Mouse (Mus musculus): Measurements from ENCODE around the gene Wfikkn1. TPM values are rescaled to one million over a fixed set of nuclear protein-coding genes. Genes with fewer than 3 reads are reported as not detected.

The Wfikkn1 gene
- 0.86 and 1.0 TPM in 2 replicates for polyA plus RNA-seq (2012; rRNA removed)

GRCm38 (mm10) chr17:25880196-25880910 lies at the start of gene Wfikkn1:
TSS of gene Wfikkn1 (minus strand) at chr17:25880858.

GRCm38 (mm10) chr17:25919144-25919785 lies 38.6 kb upstream of the Wfikkn1 start, which contains the start of gene Rab40c:
TSS of gene Rab40c (minus strand) at chr17:25919727.

GRCm38 (mm10) chr17:25874721-25875170 lies 5.9 kb downstream of the Wfikkn1 start, which contains the start of gene Mettl26:
TSS of gene Mettl26 (plus strand) at chr17:25875074.

GRCm38 (mm10) chr17:25868601-25869191 lies 12.0 kb downstream of the Wfikkn1 start, which contains the start of gene Mcrip2:
TSS of gene Mcrip2 (minus strand) at chr17:25868764.

GRCm38 (mm10) chr17:25860832-25861703 lies 19.6 kb downstream of the Wfikkn1 start, which contains the start of gene Wdr90:
TSS of gene Wdr90 (minus strand) at chr17:25861501.

GRCm38 (mm10) chr17:25844396-25844901 lies 36.2 kb downstream of the Wfikkn1 start, which contains the start of gene Rhot2:
TSS of gene Rhot2 (minus strand) at chr17:25844851.

GRCm38 (mm10) chr17:25841117-25841880 lies 39.4 kb downstream of the Wfikkn1 start, which contains the start of gene Gm20683:
TSS of gene Gm20683 (minus strand) at chr17:25841763.

GRCm38 (mm10) chr17:25837076-25837410 lies 43.6 kb downstream of the Wfikkn1 start, which contains the start of gene Rhbdl1:
TSS of gene Rhbdl1 (minus strand) at chr17:25837295.

GRCm38 (mm10) chr17:25833291-25833663 lies 47.4 kb downstream of the Wfikkn1 start, which contains the start of gene Stub1:
TSS of gene Stub1 (minus strand) at chr17:25833404.

GRCm38 (mm10) chr17:25828712-25829557 lies 51.7 kb downstream of the Wfikkn1 start, which contains the start of gene Jmjd8:
TSS of gene Jmjd8 (plus strand) at chr17:25828867.

Other genes with a start within 250 kb of the Wfikkn1 start
- gene Gng13, start 163.7 kb downstream of the Wfikkn1 start, polyA plus RNA-seq (2012; rRNA removed) = 1.1 and 2.1 TPM in 2 replicates
- 16.3 and 17.3 TPM in 2 replicates for gene Chtf18, start 153.4 kb downstream of the Wfikkn1 start, polyA plus RNA-seq (2012; rRNA removed)
- 44.1 and 45.9 TPM in 2 replicates for gene Rpusd1, start 153.2 kb downstream of the Wfikkn1 start, polyA plus RNA-seq (2012; rRNA removed)
- gene Mslnl, start 144.8 kb downstream of the Wfikkn1 start, polyA plus RNA-seq (2012; rRNA removed) = 0.11 and 0.15 TPM in 2 replicates
- gene Msln, start 126.5 kb downstream of the Wfikkn1 start, polyA plus RNA-seq (2012; rRNA removed) = 0.14 and 0.25 TPM in 2 replicates
- 25.3 and 26.7 TPM in 2 replicates for gene Narfl, start 107.1 kb downstream of the Wfikkn1 start, polyA plus RNA-seq (2012; rRNA removed)
- 214 and 220 TPM in 2 replicates for gene Haghl, start 95.2 kb downstream of the Wfikkn1 start, polyA plus RNA-seq (2012; rRNA removed)
- gene Ccdc78, start 94.3 kb downstream of the Wfikkn1 start, polyA plus RNA-seq (2012; rRNA removed) = 0.04 and 0.11 TPM in 2 replicates
- gene Fam173a, start 88.0 kb downstream of the Wfikkn1 start, polyA plus RNA-seq (2012; rRNA removed) = 106 and 110 TPM in 2 replicates
- gene AC134908.4, start 85.2 kb downstream of the Wfikkn1 start, polyA plus RNA-seq (2012; rRNA removed) = 0.18 TPM in 1 of 2 replicates, not detected in the other
- 101 TPM in 2 replicates for gene Metrn, start 83.7 kb downstream of the Wfikkn1 start, polyA plus RNA-seq (2012; rRNA removed)
- gene Fbxl16, start 71.8 kb downstream of the Wfikkn1 start, polyA plus RNA-seq (2012; rRNA removed) = 64.6 and 64.7 TPM in 2 replicates
- gene Wdr24, start 57.2 kb downstream of the Wfikkn1 start, polyA plus RNA-seq (2012; rRNA removed) = 48.6 and 49.3 TPM in 2 replicates
- gene Jmjd8, start 52.0 kb downstream of the Wfikkn1 start, polyA plus RNA-seq (2012; rRNA removed) = 82.0 and 84.1 TPM in 2 replicates
- gene Stub1, start 47.5 kb downstream of the Wfikkn1 start, polyA plus RNA-seq (2012; rRNA removed) = 303 and 324 TPM in 2 replicates
- gene Rhbdl1, start 43.6 kb downstream of the Wfikkn1 start, polyA plus RNA-seq (2012; rRNA removed) = 51.1 and 59.5 TPM in 2 replicates
- gene Gm20683, start 39.1 kb downstream of the Wfikkn1 start, polyA plus RNA-seq (2012; rRNA removed) = 27.5 and 27.9 TPM in 2 replicates
- gene Rhot2, start 36.0 kb downstream of the Wfikkn1 start, polyA plus RNA-seq (2012; rRNA removed) = 94.8 and 98.3 TPM in 2 replicates
- 57.9 and 59.3 TPM in 2 replicates for gene Wdr90, start 19.4 kb downstream of the Wfikkn1 start, polyA plus RNA-seq (2012; rRNA removed)
- gene Mcrip2, start 12.1 kb downstream of the Wfikkn1 start, polyA plus RNA-seq (2012; rRNA removed) = 10.1 and 10.9 TPM in 2 replicates
- gene Mettl26, start 5.8 kb downstream of the Wfikkn1 start, polyA plus RNA-seq (2012; rRNA removed) = 71.8 and 76.2 TPM in 2 replicates
- gene Rab40c, start 38.9 kb upstream of the Wfikkn1 start, polyA plus RNA-seq (2012; rRNA removed) = 70.6 and 80.8 TPM in 2 replicates
- gene Pigq, start 64.1 kb upstream of the Wfikkn1 start, polyA plus RNA-seq (2012; rRNA removed) = 95.7 and 101 TPM in 2 replicates
- 0.11 and 0.34 TPM in 2 replicates for gene Nhlrc4, start 64.1 kb upstream of the Wfikkn1 start, polyA plus RNA-seq (2012; rRNA removed)
- 0.41 and 0.68 TPM in 2 replicates for gene A930017K11Rik, start 71.7 kb upstream of the Wfikkn1 start, polyA plus RNA-seq (2012; rRNA removed)
- 43.8 and 45.6 TPM in 2 replicates for gene Capn15, start 104.9 kb upstream of the Wfikkn1 start, polyA plus RNA-seq (2012; rRNA removed)
- gene Rab11fip3, start 188.7 kb upstream of the Wfikkn1 start, polyA plus RNA-seq (2012; rRNA removed) = 64.6 and 66.8 TPM in 2 replicates
- gene Decr2, start 209.5 kb upstream of the Wfikkn1 start, polyA plus RNA-seq (2012; rRNA removed) = 24.3 and 26.7 TPM in 2 replicates
- 55.0 and 61.3 TPM in 2 replicates for gene Nme4, start 214.7 kb upstream of the Wfikkn1 start, polyA plus RNA-seq (2012; rRNA removed)
- 10.1 and 10.5 TPM in 2 replicates for gene Tmem8, start 232.4 kb upstream of the Wfikkn1 start, polyA plus RNA-seq (2012; rRNA removed)
- gene Mrpl28, start 242.6 kb upstream of the Wfikkn1 start, polyA plus RNA-seq (2012; rRNA removed) = 104 and 109 TPM in 2 replicates

All from central nervous system, embryonic 14 days (tissue).